8 mouse cellular contexts compared by ENCODE assay signal in the genomic region with DNA sequence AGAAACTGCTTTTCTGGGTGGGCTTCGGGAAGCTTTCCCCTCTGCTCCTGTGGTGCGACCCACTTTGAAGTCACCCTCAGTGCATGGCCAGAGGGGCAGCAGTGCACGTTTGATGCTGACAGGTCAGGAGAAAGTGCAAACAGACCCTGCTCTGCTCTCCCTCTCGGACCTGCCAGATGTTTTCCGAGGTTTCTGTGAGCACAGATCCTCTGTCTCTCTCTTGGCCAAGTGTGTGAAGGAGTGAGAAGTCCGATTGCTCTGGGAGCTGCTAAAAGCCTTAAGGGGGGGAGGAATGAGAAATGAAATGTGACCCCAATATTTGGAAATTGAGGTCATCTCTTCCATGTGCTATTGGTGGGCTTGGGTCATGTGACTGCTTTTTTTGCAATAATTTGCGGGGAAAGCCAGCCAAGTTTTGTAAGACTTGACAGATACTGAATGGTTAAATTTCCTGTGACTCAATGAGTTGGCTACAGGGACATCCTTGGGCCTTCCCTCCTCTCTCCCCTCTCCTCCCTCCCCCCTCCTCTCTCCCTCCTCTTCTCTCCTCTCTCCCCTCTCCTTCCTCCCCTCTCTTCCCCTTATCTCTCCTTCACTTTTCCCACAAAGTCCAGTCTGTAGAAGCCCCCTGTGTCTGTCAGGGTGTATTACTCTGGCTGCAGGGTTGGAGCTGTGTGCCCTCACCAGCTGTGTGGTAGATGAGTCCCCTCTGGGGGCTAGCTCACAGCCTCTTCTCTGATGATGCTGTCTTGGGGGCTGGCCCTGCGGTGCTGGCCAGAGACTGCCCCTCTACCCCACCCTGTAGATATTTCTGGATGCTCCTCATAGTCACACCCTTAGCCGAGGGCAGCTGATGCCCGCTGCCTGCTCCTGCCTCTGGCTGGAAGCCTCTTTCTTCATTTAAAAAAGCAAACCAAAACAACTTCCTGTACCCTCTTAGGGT. TPM values are rescaled to one million over a fixed set of nuclear protein-coding genes. Genes with fewer than 3 reads are reported as not detected.
DNase-seq lines count a peak whose midpoint lies in the region; ATAC-seq and TF ChIP-seq lines count a peak whose summit lies in the region.

No protein-coding gene starts in this region.

- H3K4me1 ChIP-seq in embryonic facial prominence, embryonic 11.5 days (ENCODE audit: control insufficient read depth, insufficient read depth, low read length), result peaks cover 21% of the 10 kb centered on the region
- peaks cover 9% of the 10 kb centered on the region; the same call in 1 of the 2 replicates for H3K4me1 ChIP-seq in heart, embryonic 16.5 days (ENCODE audit: control insufficient read depth, insufficient read depth, low read length)
- H3K4me1 ChIP-seq in midbrain, postnatal 0 days (ENCODE audit: insufficient read depth, low read length), result 0 out of 2 replicates have a peak, but pooled peaks cover 2% of the 10 kb centered on the region

- no peaks in the 10 kb centered on the region for H3K9me3 ChIP-seq in embryonic facial prominence, embryonic 11.5 days (replicated peaks; ENCODE audit: control insufficient read depth, low read length)
- no peaks in the 10 kb centered on the region for H3K9me3 ChIP-seq in heart, embryonic 16.5 days (replicated peaks; ENCODE audit: control insufficient read depth, low read length)
- H3K9me3 ChIP-seq in midbrain, postnatal 0 days (ENCODE audit: low read length), result no peaks in the 10 kb centered on the region

- H3K36me3 ChIP-seq in embryonic facial prominence, embryonic 11.5 days (replicated peaks; ENCODE audit: control insufficient read depth, insufficient read depth, low read depth, low read length), result no peaks in the 10 kb centered on the region
- no peaks in the 10 kb centered on the region for H3K36me3 ChIP-seq in heart, embryonic 16.5 days (ENCODE audit: control insufficient read depth, insufficient read depth)
- H3K36me3 ChIP-seq in midbrain, postnatal 0 days (ENCODE audit: insufficient read depth, low read length), result no peaks in the 10 kb centered on the region

- 0 out of 2 replicates have a peak, but pooled peaks cover 3% of the 10 kb centered on the region for H3K27me3 ChIP-seq in embryonic facial prominence, embryonic 11.5 days (ENCODE audit: control insufficient read depth, insufficient read depth, low read length)
- H3K27me3 ChIP-seq in heart, embryonic 16.5 days (ENCODE audit: control insufficient read depth, insufficient read depth, low read length), result no peaks in the 10 kb centered on the region
- peaks cover 9% of the 10 kb centered on the region; the same call in 1 of the 2 replicates for H3K27me3 ChIP-seq in midbrain, postnatal 0 days (ENCODE audit: insufficient read depth, low read length)

- H3K4me2 ChIP-seq in embryonic facial prominence, embryonic 11.5 days (ENCODE audit: low read depth, low read length), result peak overlapping the region; percentile 92
- H3K4me2 ChIP-seq in heart, embryonic 16.5 days (ENCODE audit: low read depth, low read length), result peak overlapping the region; percentile 97
- H3K4me2 ChIP-seq in midbrain, postnatal 0 days (ENCODE audit: low read depth, low read length, poor library complexity, severe bottlenecking), result peak overlapping the region; percentile 2; the same call in 1 of the 2 replicates

- peak overlapping the region; percentile 83 for H3K4me3 ChIP-seq in embryonic facial prominence, embryonic 11.5 days (ENCODE audit: low read depth, low read length)
- H3K4me3 ChIP-seq in heart, embryonic 16.5 days (ENCODE audit: low read length), result peak overlapping the region; percentile 73
- H3K4me3 ChIP-seq in midbrain, postnatal 0 days (ENCODE audit: low read depth, low read length), result no peak overlapping the region

- WGBS in embryonic facial prominence, embryonic 11.5 days, result 17% methylated on average over 10 of the region's 10 CpGs
- WGBS in heart, embryonic 16.5 days, result 16% methylated on average over 10 of the region's 10 CpGs
- WGBS in midbrain, postnatal 0 days, result 32% methylated on average over 10 of the region's 10 CpGs

- H3K9ac ChIP-seq in embryonic facial prominence, embryonic 11.5 days (replicated peaks; ENCODE audit: low read length), result peak overlapping the region; percentile 37
- H3K9ac ChIP-seq in heart, embryonic 16.5 days (ENCODE audit: low read length), result peak overlapping the region; percentile 83
- H3K9ac ChIP-seq in midbrain, postnatal 0 days (replicated peaks; ENCODE audit: low read length, poor library complexity, severe bottlenecking), result no peak overlapping the region

- no peak for ATAC-seq in embryonic facial prominence, embryonic 11.5 days (replicated peaks; ENCODE audit: insufficient number of reproducible peaks, low FRiP score, low TSS enrichment, low read depth)
- ATAC-seq in heart, embryonic 16.5 days (replicated peaks; ENCODE audit: extremely low read depth, insufficient read depth, low FRiP score), result 0 out of 2 replicates have a peak, but pooled peaks have one; percentile 10
- ATAC-seq in midbrain, postnatal 0 days (ENCODE audit: low FRiP score), result no peak

- H3K27ac ChIP-seq in embryonic facial prominence, embryonic 11.5 days (replicated peaks; ENCODE audit: low read depth, low read length), result peak overlapping the region; percentile 47; the same call in 1 of the 2 replicates
- peak overlapping the region; percentile 79 for H3K27ac ChIP-seq in heart, embryonic 16.5 days (ENCODE audit: low read length)
- no peak overlapping the region for H3K27ac ChIP-seq in midbrain, postnatal 0 days (ENCODE audit: low read depth, low read length)

- TF ChIP-seq CTCF in midbrain, postnatal 0 days (IDR thresholded peaks at IDR 0.05), result no peak

- intact Hi-C loops in left cerebral cortex, postnatal 25 days (cut with DNase I), result loop anchor here (5.0 kb wide), 1 partner anchor 327 kb away; no protein-coding TSS in a partner anchor

- peak; percentile 97 for DNase-seq in NIH3T3 (ENCODE audit: low read depth)
- peak; percentile 64 for DNase-seq in embryonic facial prominence, embryonic 11.5 days (ENCODE audit: low spot score)
- peak; percentile 48 to 61 for DNase-seq in kidney, postnatal 4 days
- DNase-seq in midbrain, postnatal 0 days (ENCODE audit: low spot score), result no peak
- DNase-seq in left cerebral cortex, adult 8-10 months (ENCODE audit: low spot score in 2 of 2), result no peak
- DNase-seq in cerebellum, postnatal 25 days, result no peak
- DNase-seq in left cerebral cortex, postnatal 25 days (ENCODE audit: low spot score in 2 of 2), result no peak

RNA-seq across cellular contexts. Expression of a gene that starts 2.6 kb away (rescaled TPM):
- 29.0 and 32.0 TPM in 2 replicates for polyA plus RNA-seq in embryonic facial prominence, embryonic 11.5 days (2014; fragmentation: Nextera tagmentation; extraction: Ambion mirVana)
- polyA plus RNA-seq in heart, embryonic 16.5 days (2015; fragmentation: Nextera tagmentation; extraction: Ambion mirVana), result 71.2 and 73.7 TPM in 2 replicates
- 16.9 and 23.4 TPM in 2 replicates for total RNA-seq in midbrain, postnatal 0 days (2014; rRNA removed)
- polyA plus RNA-seq in midbrain, postnatal 0 days (2015; fragmentation: Nextera tagmentation; extraction: Ambion mirVana), result 5.4 and 5.6 TPM in 2 replicates
- total RNA-seq in left cerebral cortex, adult 8-10 months (2022), result 1 to 10 TPM; 5.9 to 8.1 (median 7.3) TPM
- total RNA-seq in left cerebral cortex, postnatal 25 days (2021), result 1 to 10 TPM; 6.9 to 7.0 TPM

Comparison
In these comparisons a context has a peak if more than half of its experiments do, and no peak if none do; other contexts are left out.
1. DNase-seq: peak in NIH3T3 (single experiment), embryonic facial prominence, embryonic 11.5 days (single experiment) and kidney, postnatal 4 days (2 of 2); none in midbrain, postnatal 0 days (single experiment), left cerebral cortex, adult 8-10 months (0 of 2), cerebellum, postnatal 25 days (0 of 2) and left cerebral cortex, postnatal 25 days (0 of 2).
2. H3K4me2 ChIP-seq: peak in every context shown above with its lines; median percentile 97 in heart, embryonic 16.5 days; 92 in embryonic facial prominence, embryonic 11.5 days; 2 in midbrain, postnatal 0 days.